9 mouse cellular contexts compared by ENCODE assay signal in genomic region chr15:93750953-93751352, GRCm38 (mm10).
A peak's percentile ranks its signal among the peaks of the same experiment; 100 is the strongest.
DNase-seq lines count a peak whose midpoint lies in the region; ATAC-seq and TF ChIP-seq lines count a peak whose summit lies in the region.
"Had no signal": no experiment of that assay in that cellular context is flagged by ENCODE, and none has a peak within 500 bp of the region (broad histone marks: within the 10 kb centered on the region; RNA-seq: fewer than 3 reads in every experiment).

No protein-coding gene starts in this region.

- no peak overlapping the region for H3K27ac ChIP-seq in midbrain, embryonic 14.5 days (replicated peaks; ENCODE audit: low read depth, low read length)
- H3K27ac ChIP-seq in midbrain, embryonic 15.5 days: no peak overlapping the region
- no peak overlapping the region for H3K27ac ChIP-seq in heart, postnatal 0 days (ENCODE audit: low read depth)
- H3K27ac ChIP-seq in hindbrain, embryonic 16.5 days (ENCODE audit: low read depth, low read length): no peak overlapping the region
- H3K27ac ChIP-seq: neural tube, embryonic 13.5 days had no signal

- H3K4me2 ChIP-seq in midbrain, embryonic 14.5 days (ENCODE audit: low read length): no peak overlapping the region
- H3K4me2 ChIP-seq in midbrain, embryonic 15.5 days: no peak overlapping the region
- peak overlapping the region; percentile 44 for H3K4me2 ChIP-seq in heart, postnatal 0 days (ENCODE audit: low read depth, low read length)
- H3K4me2 ChIP-seq in hindbrain, embryonic 16.5 days (ENCODE audit: low read length): no peak overlapping the region
- H3K4me2 ChIP-seq: neural tube, embryonic 13.5 days had no signal

- ATAC-seq in midbrain, embryonic 14.5 days (ENCODE audit: low FRiP score, low TSS enrichment): no peak
- ATAC-seq in midbrain, embryonic 15.5 days (replicated peaks): no peak
- ATAC-seq in heart, postnatal 0 days (ENCODE audit: insufficient read depth, low read depth): 0 out of 2 replicates have a peak, but pooled peaks have one; percentile 49
- ATAC-seq in hindbrain, embryonic 16.5 days: no peak

- no peaks in the 10 kb centered on the region for H3K27me3 ChIP-seq in midbrain, embryonic 14.5 days (ENCODE audit: control insufficient read depth, insufficient read depth, low read length)
- H3K27me3 ChIP-seq in midbrain, embryonic 15.5 days (replicated peaks): no peaks in the 10 kb centered on the region
- H3K27me3 ChIP-seq in heart, postnatal 0 days (ENCODE audit: control insufficient read depth, insufficient read depth, low read length): no peaks in the 10 kb centered on the region
- no peaks in the 10 kb centered on the region for H3K27me3 ChIP-seq in hindbrain, embryonic 16.5 days (replicated peaks; ENCODE audit: control insufficient read depth, insufficient read depth, low read length)
- H3K27me3 ChIP-seq: neural tube, embryonic 13.5 days had no signal

- no peaks in the 10 kb centered on the region for H3K4me1 ChIP-seq in midbrain, embryonic 14.5 days (ENCODE audit: control insufficient read depth, insufficient read depth, low read length)
- H3K4me1 ChIP-seq in midbrain, embryonic 15.5 days: no peaks in the 10 kb centered on the region
- peaks cover 9% of the 10 kb centered on the region for H3K4me1 ChIP-seq in heart, postnatal 0 days (ENCODE audit: control insufficient read depth, insufficient read depth)
- H3K4me1 ChIP-seq in hindbrain, embryonic 16.5 days (ENCODE audit: control insufficient read depth, insufficient read depth, low read depth, low read length): no peaks in the 10 kb centered on the region
- H3K4me1 ChIP-seq: neural tube, embryonic 13.5 days had no signal

- no peak overlapping the region for H3K9ac ChIP-seq in midbrain, embryonic 14.5 days (replicated peaks; ENCODE audit: low read length)
- H3K9ac ChIP-seq in midbrain, embryonic 15.5 days: no peak overlapping the region
- no peak overlapping the region for H3K9ac ChIP-seq in heart, postnatal 0 days (replicated peaks; ENCODE audit: low read depth, low read length)
- no peak overlapping the region for H3K9ac ChIP-seq in hindbrain, embryonic 16.5 days (ENCODE audit: low read depth, low read length)
- H3K9ac ChIP-seq: neural tube, embryonic 13.5 days had no signal

- H3K36me3 ChIP-seq in midbrain, embryonic 14.5 days (ENCODE audit: control insufficient read depth, insufficient read depth, low read length): no peaks in the 10 kb centered on the region
- no peaks in the 10 kb centered on the region for H3K36me3 ChIP-seq in midbrain, embryonic 15.5 days (replicated peaks)
- no peaks in the 10 kb centered on the region for H3K36me3 ChIP-seq in heart, postnatal 0 days (replicated peaks; ENCODE audit: control insufficient read depth, insufficient read depth, low read length)
- no peaks in the 10 kb centered on the region for H3K36me3 ChIP-seq in hindbrain, embryonic 16.5 days (ENCODE audit: control insufficient read depth, insufficient read depth, low read length)
- H3K36me3 ChIP-seq: neural tube, embryonic 13.5 days had no signal

- H3K4me3 ChIP-seq in midbrain, embryonic 14.5 days (replicated peaks; ENCODE audit: low read depth, low read length): no peak overlapping the region
- no peak overlapping the region for H3K4me3 ChIP-seq in midbrain, embryonic 15.5 days
- H3K4me3 ChIP-seq in heart, postnatal 0 days (ENCODE audit: low read depth, low read length): no peak overlapping the region
- H3K4me3 ChIP-seq in hindbrain, embryonic 16.5 days (ENCODE audit: low read length): no peak overlapping the region
- H3K4me3 ChIP-seq: neural tube, embryonic 13.5 days had no signal

- 71% methylated on average over 8 of the region's 8 CpGs for WGBS in midbrain, embryonic 14.5 days
- WGBS in midbrain, embryonic 15.5 days: 64% methylated on average over 8 of the region's 8 CpGs
- WGBS in heart, postnatal 0 days: 10% methylated on average over 8 of the region's 8 CpGs
- WGBS in hindbrain, embryonic 16.5 days: 64% methylated on average over 8 of the region's 8 CpGs

- peak; percentile 32 for DNase-seq in midbrain, embryonic 14.5 days
- peak; percentile 51 for DNase-seq in embryo, embryonic 10.5 days (ENCODE audit: low spot score)
- peak; percentile 42 for DNase-seq in heart, postnatal 0 days (ENCODE audit: low spot score)
- peak; percentile 41 for DNase-seq in left cerebral cortex, adult 11 months (ENCODE audit: low spot score)
- peak; percentile 70 for DNase-seq in lung, postnatal 10 days
- DNase-seq in thymus, postnatal 10 days (ENCODE audit: low spot score in 2 of 2): peak; percentile 33 to 43

- H3K9me3 ChIP-seq in midbrain, embryonic 14.5 days (ENCODE audit: control insufficient read depth, low read length): 0 out of 2 replicates have a peak, but pooled peaks cover 6% of the 10 kb centered on the region
- H3K9me3 ChIP-seq in midbrain, embryonic 15.5 days: no peaks in the 10 kb centered on the region
- peaks cover 7% of the 10 kb centered on the region; the same call in 1 of the 2 replicates for H3K9me3 ChIP-seq in heart, postnatal 0 days (replicated peaks; ENCODE audit: control insufficient read depth, low read length)
- no peaks in the 10 kb centered on the region for H3K9me3 ChIP-seq in hindbrain, embryonic 16.5 days (ENCODE audit: control insufficient read depth, low read length)
- H3K9me3 ChIP-seq: neural tube, embryonic 13.5 days had no signal

- TF ChIP-seq CTCF in heart, postnatal 0 days (IDR thresholded peaks at IDR 0.05; ENCODE audit: low read depth): peak; percentile 55

- no peak for TF ChIP-seq EP300 in heart, postnatal 0 days (IDR thresholded peaks at IDR 0.05; ENCODE audit: low read depth)
